Mouse (Mus musculus) limb, embryonic 10.5 days (tissue): ENCODE measurements around the gene Pkhd1. TPM values are rescaled to one million over a fixed set of nuclear protein-coding genes. Genes with fewer than 3 reads are reported as not detected.

ENCODE experiments used
- polyA plus RNA-seq: library from polyadenylated mRNA; unstranded; fragments of >200 nt; fragmentation: Nextera tagmentation; extraction: Ambion mirVana; gene quantifications from 2 replicates; pipeline ENCODE4 v1.2.1, GENCODE M21; 2016

Pkhd1 gene
- polyA plus RNA-seq, 1 experiment from 2014 or later: 0.04 TPM

Other genes with a start within 250 kb of the Pkhd1 start
- not detected in 2 replicates for gene Il17a, start 112.8 kb upstream of the Pkhd1 start, polyA plus RNA-seq
- gene Il17f, start 172.6 kb upstream of the Pkhd1 start, polyA plus RNA-seq: not detected in 2 replicates
- 282 and 290 TPM in 2 replicates for gene Mcm3, start 202.2 kb upstream of the Pkhd1 start, polyA plus RNA-seq